ENCODE assay signal across 11 mouse cellular contexts in the genomic region with DNA sequence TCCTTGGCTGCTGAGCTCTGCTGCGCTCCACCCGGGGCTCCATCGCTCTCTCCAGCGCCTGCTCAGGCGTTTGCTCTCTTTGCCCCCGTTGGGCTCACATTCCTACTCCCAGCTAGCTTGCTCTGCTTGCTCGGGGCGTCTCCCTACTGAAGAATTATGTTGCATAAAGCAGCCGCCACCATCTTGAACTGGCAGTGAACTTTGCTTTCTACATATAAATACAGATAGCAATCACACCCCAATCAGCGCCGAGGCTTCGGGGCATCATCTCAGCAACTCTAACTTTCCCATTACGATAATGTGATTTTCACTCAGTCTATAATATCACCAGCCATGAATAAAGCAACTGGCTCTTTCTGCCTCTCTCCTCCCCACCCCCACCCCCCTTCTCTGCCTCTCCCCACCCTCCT. TPM values are rescaled to one million over a fixed set of nuclear protein-coding genes. Genes with fewer than 3 reads are reported as not detected.
DNase-seq lines count a peak whose midpoint lies in the region; ATAC-seq and TF ChIP-seq lines count a peak whose summit lies in the region.
"Had no signal": no experiment of that assay in that cellular context is flagged by ENCODE, and none has a peak within 500 bp of the region (broad histone marks: within the 10 kb centered on the region; RNA-seq: fewer than 3 reads in every experiment).

No protein-coding gene starts in this region.

- no peak for DNase-seq in lung, postnatal 25 days (ENCODE audit: low spot score)
- DNase-seq in embryonic facial prominence, embryonic 11.5 days (ENCODE audit: low spot score), result peak; percentile 58
- DNase-seq in layer of hippocampus, adult 2 months (ENCODE audit: low spot score in 2 of 2), result no peak
- no peak for DNase-seq in adrenal gland, adult 8-10 months
- DNase-seq: cerebellum, adult 9-10 months; gastrocnemius, postnatal 25 days; thymus, postnatal 36 days had no signal

- no peak; the same call in 1 of the 2 replicates for ATAC-seq in lung, embryonic 15.5 days (ENCODE audit: borderline replicate concordance, extremely low read depth, low FRiP score, low TSS enrichment)
- ATAC-seq in embryonic facial prominence, embryonic 11.5 days (replicated peaks; ENCODE audit: insufficient number of reproducible peaks, low FRiP score, low TSS enrichment, low read depth), result peak; percentile 19; the same call in 1 of the 2 replicates
- ATAC-seq in hindbrain, embryonic 15.5 days (ENCODE audit: low FRiP score, low read depth), result peak; percentile 40; the same call in 1 of the 2 replicates
- peak; percentile 68; the same call in 1 of the 2 replicates for ATAC-seq in stomach, embryonic 14.5 days (ENCODE audit: insufficient number of reproducible peaks, insufficient read depth, low FRiP score, low read depth)
- ATAC-seq: inflammation-experienced regulatory T-cells, adult 6 months had no signal

- no peaks in the 10 kb centered on the region for H3K27me3 ChIP-seq in lung, embryonic 15.5 days
- H3K27me3 ChIP-seq in embryonic facial prominence, embryonic 11.5 days (ENCODE audit: control insufficient read depth, insufficient read depth, low read length), result no peaks in the 10 kb centered on the region
- no peaks in the 10 kb centered on the region for H3K27me3 ChIP-seq in hindbrain, embryonic 15.5 days
- H3K27me3 ChIP-seq in stomach, embryonic 14.5 days (ENCODE audit: control insufficient read depth, insufficient read depth, low read length), result no peaks in the 10 kb centered on the region

- 6% methylated on average over 13 of the region's 13 CpGs for WGBS in lung, embryonic 15.5 days
- WGBS in embryonic facial prominence, embryonic 11.5 days, result 28% methylated on average over 13 of the region's 13 CpGs
- 20% methylated on average over 13 of the region's 13 CpGs for WGBS in hindbrain, embryonic 15.5 days
- WGBS in stomach, embryonic 14.5 days, result 16% methylated on average over 13 of the region's 13 CpGs

- H3K36me3 ChIP-seq in lung, embryonic 15.5 days, result no peaks in the 10 kb centered on the region
- H3K36me3 ChIP-seq in embryonic facial prominence, embryonic 11.5 days (replicated peaks; ENCODE audit: control insufficient read depth, insufficient read depth, low read depth, low read length), result no peaks in the 10 kb centered on the region
- no peaks in the 10 kb centered on the region for H3K36me3 ChIP-seq in hindbrain, embryonic 15.5 days
- no peaks in the 10 kb centered on the region for H3K36me3 ChIP-seq in stomach, embryonic 14.5 days (ENCODE audit: control insufficient read depth, insufficient read depth, low read length)

- no peak overlapping the region for H3K27ac ChIP-seq in lung, embryonic 15.5 days
- H3K27ac ChIP-seq in embryonic facial prominence, embryonic 11.5 days (replicated peaks; ENCODE audit: low read depth, low read length), result peak overlapping the region; percentile 60
- peak overlapping the region; percentile 65 for H3K27ac ChIP-seq in hindbrain, embryonic 15.5 days (replicated peaks)
- H3K27ac ChIP-seq in stomach, embryonic 14.5 days (ENCODE audit: low read length), result peak overlapping the region; percentile 78; the same call in 1 of the 2 replicates
- H3K27ac ChIP-seq in layer of hippocampus, adult 2 months, result no peak overlapping the region

- no peaks in the 10 kb centered on the region for H3K9me3 ChIP-seq in lung, embryonic 15.5 days
- no peaks in the 10 kb centered on the region for H3K9me3 ChIP-seq in embryonic facial prominence, embryonic 11.5 days (replicated peaks; ENCODE audit: control insufficient read depth, low read length)
- no peaks in the 10 kb centered on the region for H3K9me3 ChIP-seq in hindbrain, embryonic 15.5 days
- H3K9me3 ChIP-seq in stomach, embryonic 14.5 days (ENCODE audit: control insufficient read depth, low read depth, low read length), result no peaks in the 10 kb centered on the region

- no peak overlapping the region for H3K4me3 ChIP-seq in lung, embryonic 15.5 days
- H3K4me3 ChIP-seq in embryonic facial prominence, embryonic 11.5 days (ENCODE audit: low read depth, low read length), result no peak overlapping the region
- no peak overlapping the region for H3K4me3 ChIP-seq in hindbrain, embryonic 15.5 days
- no peak overlapping the region for H3K4me3 ChIP-seq in stomach, embryonic 14.5 days (ENCODE audit: low read depth, low read length)
- no peak overlapping the region for H3K4me3 ChIP-seq in layer of hippocampus, adult 2 months

- no peak overlapping the region for H3K9ac ChIP-seq in lung, embryonic 15.5 days
- H3K9ac ChIP-seq in embryonic facial prominence, embryonic 11.5 days (replicated peaks; ENCODE audit: low read length), result peak overlapping the region; percentile 2; the same call in 1 of the 2 replicates
- no peak overlapping the region for H3K9ac ChIP-seq in hindbrain, embryonic 15.5 days
- no peak overlapping the region for H3K9ac ChIP-seq in stomach, embryonic 14.5 days (replicated peaks; ENCODE audit: low read depth, low read length)

- TF ChIP-seq CTCF in layer of hippocampus, adult 2 months (conservative IDR thresholded peaks at IDR 0.05), result no peak

- H3K4me1 ChIP-seq in lung, embryonic 15.5 days, result peaks cover 10% of the 10 kb centered on the region; the same call in 1 of the 2 replicates
- H3K4me1 ChIP-seq in embryonic facial prominence, embryonic 11.5 days (ENCODE audit: control insufficient read depth, insufficient read depth, low read length), result peaks cover 5% of the 10 kb centered on the region; the same call in 1 of the 2 replicates
- H3K4me1 ChIP-seq in hindbrain, embryonic 15.5 days (replicated peaks), result peaks cover 19% of the 10 kb centered on the region
- peaks cover 15% of the 10 kb centered on the region; the same call in 1 of the 2 replicates for H3K4me1 ChIP-seq in stomach, embryonic 14.5 days (ENCODE audit: control insufficient read depth, insufficient read depth, low read length)

- H3K4me2 ChIP-seq in lung, embryonic 15.5 days, result peak overlapping the region; percentile 17; the same call in 1 of the 2 replicates
- no peak overlapping the region for H3K4me2 ChIP-seq in embryonic facial prominence, embryonic 11.5 days (ENCODE audit: low read depth, low read length)
- no peak overlapping the region for H3K4me2 ChIP-seq in hindbrain, embryonic 15.5 days
- H3K4me2 ChIP-seq in stomach, embryonic 14.5 days (replicated peaks; ENCODE audit: low read depth, low read length), result peak overlapping the region; percentile 16

RNA-seq across cellular contexts. Expression of a gene that starts 46.1 kb away (rescaled TPM):
- polyA plus RNA-seq in lung, embryonic 15.5 days (2015; fragmentation: Nextera tagmentation; extraction: Ambion mirVana), result 36.1 and 37.4 TPM in 2 replicates
- 53.6 and 56.0 TPM in 2 replicates for polyA plus RNA-seq in embryonic facial prominence, embryonic 11.5 days (2014; fragmentation: Nextera tagmentation; extraction: Ambion mirVana)
- 60.2 and 63.7 TPM in 2 replicates for polyA plus RNA-seq in hindbrain, embryonic 15.5 days (2015; fragmentation: Nextera tagmentation; extraction: Ambion mirVana)
- 46.3 and 52.1 TPM in 2 replicates for polyA plus RNA-seq in stomach, embryonic 14.5 days (2014; fragmentation: Nextera tagmentation; extraction: Ambion mirVana)
- total RNA-seq in layer of hippocampus, adult 2 months (2021), result 10 to 100 TPM; 92.9 to 93.9 TPM
- total RNA-seq in adrenal gland, adult 8-10 months (2022), result 10 to 100 TPM; 48.2 to 67.7 (median 54.8) TPM

Comparison
In these comparisons a context has a peak if more than half of its experiments do, and no peak if none do; other contexts are left out.
1. H3K27ac ChIP-seq: peak in embryonic facial prominence, embryonic 11.5 days (single experiment), hindbrain, embryonic 15.5 days (single experiment) and stomach, embryonic 14.5 days (single experiment); none in lung, embryonic 15.5 days (single experiment) and layer of hippocampus, adult 2 months (single experiment).
2. H3K4me2 ChIP-seq: peak in lung, embryonic 15.5 days (single experiment) and stomach, embryonic 14.5 days (single experiment); none in embryonic facial prominence, embryonic 11.5 days (single experiment) and hindbrain, embryonic 15.5 days (single experiment).